Mouse (Mus musculus) frontal cortex, postnatal 14 days (tissue): ENCODE measurements around the gene Tspan9.

Experiments used
- DNase-seq, 2 experiments: peaks; one replicate each; pipeline ENCODE4 v3.0.0; 2022; ENCODE audit warnings: low spot score in 2 of 2

Gene Tspan9

DNA sequence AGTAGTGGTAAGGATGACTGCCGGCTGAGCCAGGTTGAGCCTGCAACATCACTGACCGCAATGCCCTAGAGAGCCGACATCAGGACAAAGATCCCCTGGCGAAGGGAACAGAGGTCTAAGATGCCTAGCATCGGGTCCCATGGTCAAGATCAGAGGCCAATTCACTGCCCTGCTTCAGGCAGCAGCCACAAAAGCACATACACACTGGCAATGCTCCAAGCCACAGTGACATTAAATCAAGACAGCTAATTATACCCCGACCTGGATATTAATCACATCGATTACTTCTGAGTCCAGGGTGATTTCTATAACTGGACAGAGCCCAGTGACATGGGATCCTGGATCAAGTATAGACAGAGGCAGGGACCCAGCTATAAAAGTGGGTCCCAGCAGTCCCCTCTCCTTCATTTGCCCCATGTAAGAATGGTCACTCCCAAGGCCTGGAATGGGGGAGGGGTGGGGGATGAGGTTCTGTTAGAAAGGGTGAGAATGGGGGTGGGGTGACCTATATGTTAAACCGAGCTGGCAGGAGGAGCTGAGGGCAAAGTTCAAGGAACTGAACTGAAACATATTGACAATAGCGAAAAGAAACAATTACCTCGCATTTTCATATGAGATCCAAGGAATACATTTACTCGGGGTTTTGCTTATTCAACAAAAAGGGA, 162.9 kb downstream of the Tspan9 start:
- DNase-seq: no peak

DNA sequence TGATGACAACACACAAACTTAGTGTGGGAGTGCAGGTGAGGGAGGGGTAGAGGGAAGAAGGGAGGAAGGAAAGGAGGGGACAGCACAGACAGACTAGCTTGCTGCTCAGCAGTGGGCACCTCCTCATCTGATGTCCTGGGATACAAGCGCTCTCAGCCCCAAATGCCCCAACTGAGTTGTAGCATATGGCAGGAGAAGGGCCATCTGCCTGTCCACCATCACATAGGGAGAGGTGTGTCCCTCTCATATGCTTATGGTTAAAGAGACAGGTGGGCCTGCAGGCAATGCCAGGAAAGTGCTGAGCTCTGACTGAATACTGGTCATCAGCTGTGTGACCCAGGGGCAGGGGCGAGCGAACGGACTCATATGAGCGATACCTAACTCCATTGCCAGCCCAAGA, 163.6 kb downstream of the Tspan9 start:
- no peak for DNase-seq

DNA sequence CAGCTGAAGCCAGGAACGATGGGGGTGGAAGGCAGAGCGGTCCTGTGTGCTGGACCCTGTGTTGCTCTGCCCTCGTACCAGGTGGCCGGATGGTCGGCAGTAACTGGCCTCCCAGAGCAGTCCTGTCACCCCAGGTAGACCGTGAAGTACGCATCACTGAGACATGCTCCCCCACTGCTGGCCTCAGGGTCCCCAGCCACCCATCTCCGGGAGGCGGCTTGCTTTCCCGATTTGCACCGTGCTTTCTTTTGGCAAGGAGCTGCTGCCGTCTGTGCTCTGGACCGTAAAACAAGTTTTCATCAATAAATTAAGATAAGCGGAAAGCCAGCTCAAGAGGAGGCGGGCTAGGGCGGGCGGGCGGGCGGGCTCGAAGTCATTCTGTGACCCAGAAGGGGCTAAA, 164.5 kb downstream of the Tspan9 start:
- no peak for DNase-seq

DNA sequence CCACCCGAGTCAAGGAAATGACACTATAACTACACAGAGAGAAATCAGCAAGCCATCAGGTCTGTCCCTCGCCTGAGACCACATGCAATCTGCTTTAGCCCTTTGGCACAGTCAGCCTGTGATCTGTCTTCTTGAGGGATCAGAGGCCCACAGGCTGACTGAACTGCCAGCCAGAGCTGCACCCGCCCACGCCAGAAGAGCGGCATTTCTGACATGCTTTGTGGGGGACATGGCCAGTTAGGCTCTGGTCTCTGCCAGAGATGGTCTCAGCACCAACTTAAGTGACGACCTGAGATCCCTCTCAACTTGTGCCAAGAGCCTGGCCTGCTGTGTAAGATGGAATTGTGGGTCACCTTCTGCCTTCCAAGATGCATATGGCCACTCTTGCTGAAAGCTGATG, 166.7 kb downstream of the Tspan9 start:
- DNase-seq: no peak

GRCm38 (mm10) chr6:127974000-127974399, 169.4 kb downstream of the Tspan9 start:
- no peak for DNase-seq

DNA sequence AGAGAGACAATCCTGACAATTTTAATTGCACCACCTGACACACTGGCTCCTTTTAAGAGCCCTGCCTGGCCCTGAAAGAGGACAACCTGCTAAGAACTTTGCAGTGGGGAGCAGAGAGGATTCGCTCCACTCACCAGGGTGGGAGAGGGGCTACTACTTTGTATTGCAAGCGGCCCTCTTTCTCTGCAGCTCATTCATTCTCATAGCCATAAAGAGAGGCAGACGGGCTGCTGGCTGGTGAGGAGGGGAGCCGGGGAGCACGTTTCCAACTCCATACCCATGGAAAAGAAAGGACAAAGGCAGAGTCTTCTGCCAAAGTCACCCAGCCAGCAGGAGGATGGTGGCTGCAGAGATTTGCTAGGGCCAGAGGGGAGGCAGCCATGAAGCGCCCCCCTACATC, 169.8 kb downstream of the Tspan9 start:
- DNase-seq: no peak

- no peak for DNase-seq
These were observed 171.5 kb downstream of the Tspan9 start for GRCm38 (mm10) chr6:127971931-127972330.

- DNase-seq: no peak
These were observed 172.5 kb downstream of the Tspan9 start for GRCm38 (mm10) chr6:127970848-127971247.

- DNase-seq: peak; percentile 60 to 84
These were observed 173.3 kb downstream of the Tspan9 start for GRCm38 (mm10) chr6:127970120-127970519.

GRCm38 (mm10) chr6:127969709-127970108, 173.7 kb downstream of the Tspan9 start:
- DNase-seq: no peak

DNA sequence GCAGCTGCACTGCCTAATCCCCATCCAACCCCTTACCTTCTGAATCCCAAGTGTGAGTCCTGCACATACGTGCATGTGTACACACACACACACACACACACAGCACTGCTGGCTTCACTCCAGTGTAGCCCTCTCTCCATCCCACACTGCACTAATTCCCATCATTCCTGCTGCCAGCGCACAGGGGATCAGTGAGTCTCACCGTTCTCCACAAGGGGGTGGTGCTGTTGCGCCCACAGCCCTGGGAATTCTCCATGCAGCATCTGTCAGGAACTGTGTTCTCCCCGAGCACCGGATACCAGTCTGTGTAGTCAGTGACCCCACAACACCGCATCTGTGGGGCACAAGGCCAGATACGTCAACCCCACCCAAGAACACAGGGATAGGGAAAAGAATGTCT, 177.9 kb downstream of the Tspan9 start:
- DNase-seq: peak; percentile 55 to 57

GRCm38 (mm10) chr6:127960203-127960602, 183.2 kb downstream of the Tspan9 start:
- no peak for DNase-seq

DNA sequence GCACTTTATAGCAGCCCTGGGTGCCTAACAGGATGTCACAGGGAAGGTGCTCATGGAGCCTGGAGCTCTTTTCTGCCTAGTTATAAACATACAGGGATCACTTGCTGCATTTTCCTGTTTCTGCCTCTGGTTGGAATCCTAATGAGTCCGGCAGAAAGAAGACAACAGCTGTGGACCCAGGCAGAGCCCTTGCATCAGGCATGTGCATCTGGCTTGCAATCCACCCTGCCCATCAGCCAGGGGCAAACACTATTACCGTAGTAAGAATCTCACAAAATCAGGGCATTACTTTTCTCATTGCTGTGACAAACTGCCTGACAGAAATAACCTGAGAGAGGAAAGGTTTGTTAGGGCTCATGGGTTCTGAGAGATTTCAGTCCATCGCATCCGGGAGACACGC, 187.2 kb downstream of the Tspan9 start:
- DNase-seq: no peak

- no peak for DNase-seq
These were observed 190.3 kb downstream of the Tspan9 start for GRCm38 (mm10) chr6:127953071-127953470.

DNA sequence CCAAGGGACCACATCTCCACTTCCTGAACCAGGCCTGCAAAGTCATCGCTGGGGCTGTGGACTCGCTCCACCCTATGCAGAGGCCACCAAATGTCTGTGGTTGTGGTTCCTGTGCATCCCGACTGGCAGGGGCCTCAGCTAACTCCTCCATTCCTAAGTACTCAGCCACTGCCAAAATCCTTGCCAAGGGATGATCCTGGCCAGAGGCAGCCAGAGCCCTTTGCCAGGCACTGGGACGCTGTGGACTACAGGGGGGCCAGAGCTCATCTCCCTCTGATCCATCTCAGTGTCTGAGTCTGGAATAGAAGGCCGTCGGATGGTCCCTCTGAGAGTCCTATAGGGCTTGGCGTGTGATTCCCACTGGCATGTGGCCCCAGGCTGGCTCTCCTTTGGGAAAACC, 193.5 kb downstream of the Tspan9 start:
- no peak for DNase-seq

- no peak for DNase-seq
These were observed 194.7 kb downstream of the Tspan9 start for GRCm38 (mm10) chr6:127948656-127949055.

DNA sequence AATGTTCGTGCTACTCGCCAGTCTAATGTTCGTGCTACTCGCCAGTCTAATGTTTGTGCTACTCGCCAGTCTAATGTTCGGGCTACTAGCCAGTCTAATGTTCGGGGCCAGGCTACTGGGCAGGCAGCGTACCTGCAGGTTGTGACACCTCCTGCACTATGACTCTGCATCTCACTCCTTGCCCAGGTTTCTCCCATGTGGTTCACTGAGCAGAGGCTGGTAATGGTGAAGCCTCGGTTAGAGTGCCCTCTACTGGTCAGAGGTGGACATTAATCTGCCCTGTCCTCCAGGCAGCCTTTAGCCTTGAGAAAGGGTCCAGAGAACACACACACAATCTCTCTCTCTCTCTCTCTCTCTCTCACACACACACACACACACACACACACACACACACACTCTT, 197.7 kb downstream of the Tspan9 start:
- peak; percentile 50 to 79 for DNase-seq

GRCm38 (mm10) chr6:127942421-127942820, 201.0 kb downstream of the Tspan9 start:
- no peak for DNase-seq

DNA sequence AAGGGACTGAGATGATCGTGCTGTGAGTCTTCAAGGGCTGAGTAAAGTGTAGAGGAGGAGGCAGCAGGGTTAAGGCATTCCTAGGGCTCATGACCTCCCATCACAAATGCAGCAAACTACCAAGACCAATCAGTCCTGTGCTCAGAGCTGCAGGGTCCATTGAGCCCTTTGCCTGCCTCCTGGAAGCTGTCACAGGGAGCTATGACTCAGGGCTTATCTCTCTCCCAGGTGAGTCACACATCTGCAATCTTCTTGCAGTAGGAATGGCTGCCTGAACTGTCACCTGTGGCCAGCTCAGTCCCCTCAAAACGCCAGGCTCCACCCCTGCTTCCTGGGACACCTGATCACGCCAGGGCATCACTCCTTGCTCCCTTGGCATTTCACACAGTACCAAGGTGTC, 208.3 kb downstream of the Tspan9 start:
- no peak for DNase-seq

DNA sequence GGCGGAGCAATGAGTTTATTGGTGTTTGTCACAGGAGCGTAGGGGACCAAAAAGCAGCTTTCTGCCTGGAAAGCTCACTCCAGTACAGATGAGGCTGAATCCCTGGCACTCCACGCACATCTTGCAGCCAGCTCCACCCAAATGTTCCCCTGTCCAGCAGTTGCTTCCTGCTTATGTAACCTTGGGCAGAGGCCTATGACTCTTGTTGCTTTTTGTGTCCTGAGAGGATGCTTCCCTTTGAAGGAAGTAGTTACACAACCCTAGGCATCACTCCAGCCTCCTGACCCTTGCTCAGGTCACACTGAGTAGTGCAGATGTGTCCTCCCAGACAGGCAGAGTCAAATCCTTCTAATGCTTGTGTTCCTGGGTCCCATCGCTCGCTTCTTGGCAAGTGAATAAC, 209.6 kb downstream of the Tspan9 start:
- no peak for DNase-seq

- DNase-seq: no peak
These were observed 210.7 kb downstream of the Tspan9 start for GRCm38 (mm10) chr6:127932697-127933096.

- no peak for DNase-seq
These were observed 214.7 kb downstream of the Tspan9 start for GRCm38 (mm10) chr6:127928682-127929081.

- DNase-seq: peak; percentile 56 to 62
These were observed 217.5 kb downstream of the Tspan9 start for GRCm38 (mm10) chr6:127925915-127926314.

GRCm38 (mm10) chr6:127924750-127925149, 218.6 kb downstream of the Tspan9 start:
- DNase-seq: peak in 1 of 2 experiments; percentile 32
